Mouse (Mus musculus): ENCODE data around the gene Rmi2. TPM values are rescaled to one million over a fixed set of nuclear protein-coding genes. Genes with fewer than 3 reads are reported as not detected.

Rmi2 gene
- total and polyA plus RNA-seq, 3 experiments = 0.38 to 0.77 (median 0.46) TPM

DNA sequence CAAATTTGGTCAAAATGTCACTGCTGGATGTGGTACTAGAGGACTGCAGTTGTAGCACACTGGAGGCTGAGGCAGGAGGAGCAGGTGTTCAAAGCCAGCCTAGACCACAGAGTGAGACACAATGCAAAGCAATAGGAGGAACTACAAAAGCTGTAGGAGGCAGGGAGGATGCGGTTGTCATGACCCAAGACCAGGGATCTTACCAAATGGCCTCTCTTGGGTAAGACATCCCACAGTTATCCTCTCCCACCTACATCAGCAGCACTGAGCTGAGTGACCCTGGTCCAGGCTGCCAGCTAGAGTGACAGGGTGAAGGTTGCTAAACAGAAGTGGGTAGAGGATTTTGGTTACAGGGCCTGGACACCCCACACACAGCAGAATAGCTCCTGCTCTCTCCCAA lies 92.2 kb downstream of the Rmi2 start:
- DNase-seq = no peak

DNA sequence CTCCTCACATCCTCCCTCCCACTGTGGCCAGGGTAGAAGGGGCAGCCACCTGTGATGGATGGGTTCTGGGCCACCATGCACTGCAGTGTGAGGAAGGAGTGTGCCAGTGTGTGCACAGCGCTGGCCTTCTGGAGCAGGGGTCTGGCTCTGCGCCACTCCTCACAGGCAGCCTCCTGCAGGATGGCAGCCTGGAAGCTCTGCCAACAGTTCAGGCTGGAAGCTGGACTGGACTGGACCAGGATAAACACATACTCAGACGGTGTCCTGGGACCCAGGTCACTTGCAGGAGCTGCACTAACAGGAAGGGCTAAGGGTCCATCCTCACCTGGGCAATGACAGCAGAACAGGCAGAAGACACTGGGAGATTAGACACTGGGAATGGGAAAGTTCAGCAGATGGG lies 98.5 kb downstream of the Rmi2 start:
- DNase-seq = peak; percentile 40

GRCm38 (mm10) chr16:10934047-10934446 lies 99.2 kb downstream of the Rmi2 start:
- DNase-seq = no peak

DNA sequence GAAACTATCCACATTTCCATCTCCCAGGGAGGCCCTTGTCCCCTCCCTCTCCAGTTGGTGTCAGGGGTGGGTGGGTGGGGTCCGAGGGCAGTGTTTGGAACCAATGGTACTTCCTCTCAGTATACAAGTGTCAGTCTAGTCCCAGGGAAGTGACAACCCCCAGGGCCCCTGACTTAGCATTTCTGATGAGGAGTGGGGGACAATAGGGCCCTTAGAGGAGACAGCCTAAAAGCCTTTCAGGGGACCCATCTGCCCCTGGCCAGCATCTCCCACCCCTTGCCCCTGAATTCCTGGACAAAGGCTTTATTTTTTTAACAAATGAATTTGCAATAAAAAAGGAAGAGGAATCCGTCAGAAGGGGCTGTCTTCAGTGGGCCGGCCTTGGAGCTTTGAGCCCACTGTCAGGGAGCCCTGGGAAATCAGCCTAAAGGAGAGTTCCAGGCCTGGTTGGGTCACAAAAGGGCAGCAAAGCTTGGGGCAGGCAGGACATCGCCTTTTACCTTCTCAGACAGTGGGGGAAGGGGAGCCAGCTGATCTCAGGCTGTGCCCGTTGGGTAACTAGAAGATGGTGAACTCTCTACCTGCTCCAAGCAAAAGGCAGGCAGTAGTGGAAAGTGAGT lies 102.0 kb downstream of the Rmi2 start:
- DNase-seq = no peak

DNA sequence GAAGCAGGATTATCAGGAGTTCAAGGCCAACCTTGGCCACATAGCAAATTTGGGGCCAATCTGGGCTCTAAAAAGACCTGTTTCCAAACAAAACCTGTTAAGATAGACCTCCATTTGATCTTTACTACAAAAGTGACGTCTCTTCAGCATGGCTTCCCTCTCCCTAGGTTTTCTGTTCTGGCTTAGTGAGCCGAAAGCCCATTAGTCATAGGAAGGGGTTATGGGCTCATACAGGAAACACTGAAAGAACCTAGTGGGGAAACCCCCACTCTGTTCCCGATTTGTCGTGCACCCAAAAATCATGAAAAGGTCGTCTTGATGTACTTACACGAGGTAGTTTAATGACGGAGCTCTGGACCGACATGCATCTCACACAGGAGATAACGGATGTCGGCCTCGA lies 102.6 kb downstream of the Rmi2 start:
- no peak for DNase-seq

DNA sequence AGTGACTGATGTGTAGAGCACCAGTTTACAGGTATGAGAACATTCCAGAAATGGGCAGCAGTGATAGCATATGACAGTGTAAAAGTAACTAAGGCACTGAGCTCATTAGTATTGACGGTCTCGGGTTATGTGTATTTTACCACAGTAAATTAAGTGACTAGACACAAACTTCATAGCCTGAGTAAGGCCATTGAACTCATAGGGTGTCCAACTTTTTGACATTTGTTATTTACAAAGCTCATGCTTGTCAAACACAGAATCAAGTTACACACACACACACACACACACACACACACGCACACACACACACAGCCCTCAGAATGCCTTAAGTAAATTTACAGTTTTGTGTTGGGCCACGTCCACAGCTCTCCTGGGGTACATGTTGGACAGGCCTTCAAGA lies 105.1 kb downstream of the Rmi2 start:
- no peak for DNase-seq

GRCm38 (mm10) chr16:10940661-10941060 lies 105.8 kb downstream of the Rmi2 start:
- DNase-seq = no peak

Other genes with a start within 250 kb of the Rmi2 start
- 1 to 10 TPM; 3.0 to 3.8 TPM for gene Socs1, start 49.5 kb upstream of the Rmi2 start, total RNA-seq (2021)
- gene Socs1, start 49.5 kb upstream of the Rmi2 start, polyA plus RNA-seq (2012; rRNA removed) = 32.1 and 38.2 TPM in 2 replicates
- gene Tnp2, start 46.4 kb upstream of the Rmi2 start, total RNA-seq (2021) = not detected
- not detected in 2 replicates for gene Tnp2, start 46.4 kb upstream of the Rmi2 start, polyA plus RNA-seq (2012; rRNA removed)
- not detected for gene Prm3, start 44.1 kb upstream of the Rmi2 start, total RNA-seq (2021)
- gene Prm3, start 44.1 kb upstream of the Rmi2 start, polyA plus RNA-seq (2012; rRNA removed) = not detected in 2 replicates
- gene Prm2, start 38.9 kb upstream of the Rmi2 start, total RNA-seq (2021) = not detected
- 0.19 TPM in 1 of 2 replicates, not detected in the other for gene Prm2, start 38.9 kb upstream of the Rmi2 start, polyA plus RNA-seq (2012; rRNA removed)
- not detected for gene Prm1, start 29.2 kb upstream of the Rmi2 start, total RNA-seq (2021)
- gene Prm1, start 29.2 kb upstream of the Rmi2 start, polyA plus RNA-seq (2012; rRNA removed) = not detected in 2 replicates
- gene Gm11172, start 22.1 kb upstream of the Rmi2 start, total RNA-seq (2021) = not detected
- not detected in 2 replicates for gene Gm11172, start 22.1 kb upstream of the Rmi2 start, polyA plus RNA-seq (2012; rRNA removed)
- gene Snn, start 225.9 kb downstream of the Rmi2 start, total RNA-seq (2021) = 10 to 100 TPM in 1 of 2 experiments, 1 to 10 TPM in 1; 9.7 to 16.5 TPM
- 9.1 and 9.2 TPM in 2 replicates for gene Snn, start 225.9 kb downstream of the Rmi2 start, polyA plus RNA-seq (2012; rRNA removed)
- 10 to 100 TPM; 50.4 to 65.2 TPM for gene Litaf, start 231.1 kb downstream of the Rmi2 start, total RNA-seq (2021)
- gene Litaf, start 231.1 kb downstream of the Rmi2 start, polyA plus RNA-seq (2012; rRNA removed) = 221 and 284 TPM in 2 replicates

Data from adrenal gland, adult 2 months (tissue).